Mouse (Mus musculus): Measurements from ENCODE around the gene Serpina3n.
"Not testable (repeated sequence)": the region's sequence is repeated elsewhere in the genome, so short reads cannot be mapped to it uniquely, and the experiment has no call there.

The Serpina3n gene

DNA sequence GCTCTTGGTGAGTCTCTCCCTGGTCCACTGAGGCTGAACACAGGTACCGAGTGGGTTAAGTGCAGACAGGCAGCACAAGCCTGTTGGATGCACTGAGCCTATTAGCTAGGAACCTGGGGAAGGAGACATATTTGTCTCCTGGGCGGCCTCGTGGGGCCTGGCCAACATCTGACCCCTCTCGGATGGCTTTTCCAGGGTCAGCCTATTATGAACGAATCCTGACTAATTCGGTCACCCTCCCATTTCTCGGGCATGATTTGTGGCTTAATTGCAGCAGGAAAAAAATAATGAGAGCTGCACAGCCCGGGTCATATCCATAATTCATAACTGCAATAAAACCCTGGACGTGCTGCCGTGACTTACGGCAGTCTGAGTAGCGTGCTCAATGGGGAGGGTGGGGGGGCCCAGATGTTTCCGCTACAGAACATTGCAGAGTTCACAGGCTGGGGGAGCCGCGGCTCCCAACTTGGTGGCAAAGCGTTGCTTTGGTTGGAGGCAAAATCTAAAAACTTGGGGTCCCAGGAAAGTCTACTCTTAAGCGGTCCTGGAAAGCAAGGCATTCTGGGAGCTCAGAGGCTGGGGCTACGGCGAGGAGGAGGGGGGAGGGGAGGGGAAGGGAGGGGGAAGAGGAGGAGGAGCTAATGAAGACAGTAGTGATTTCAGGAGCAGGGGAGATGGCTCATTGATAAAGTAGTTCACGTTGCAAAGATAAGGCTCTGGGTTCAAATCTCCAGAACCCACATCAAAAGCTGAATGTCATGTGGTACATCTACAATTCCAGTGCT lies 27.6 kb downstream of the Serpina3n start:
- DNase-seq, result no peak

DNA sequence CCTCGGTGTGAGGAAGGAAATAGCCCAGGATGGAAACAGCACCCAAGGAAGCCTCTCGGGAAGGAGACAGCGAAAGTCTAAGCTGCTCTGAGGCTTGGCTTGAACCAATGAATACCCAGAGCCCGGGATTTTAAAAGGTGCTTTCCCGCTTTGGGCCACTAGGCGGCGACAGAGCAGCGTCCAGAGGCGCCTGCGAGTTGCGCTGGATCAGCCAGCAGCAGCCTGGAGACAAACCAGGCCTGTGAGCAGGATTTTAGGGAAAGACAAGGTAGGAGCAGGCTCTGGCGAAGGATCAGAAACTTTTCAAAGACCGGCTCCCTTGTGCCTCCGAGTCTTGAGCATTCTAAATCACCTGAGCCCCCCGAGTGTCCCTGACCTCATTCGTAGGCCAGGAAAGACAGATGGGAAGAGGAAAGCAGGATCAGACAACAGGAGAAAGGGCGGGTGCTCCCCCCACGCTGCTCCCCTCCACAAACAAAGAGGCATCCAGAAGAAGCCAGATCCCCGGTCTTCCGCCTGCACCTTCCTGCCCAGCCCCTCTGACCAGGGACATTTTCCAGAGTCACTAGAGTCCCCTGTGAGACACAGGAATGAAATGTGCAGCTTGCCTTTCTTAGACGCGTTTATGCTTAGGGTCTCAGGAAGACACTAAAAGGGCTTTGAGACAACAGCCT lies 33.7 kb downstream of the Serpina3n start:
- DNase-seq, result peak; percentile 54 to 66

DNA sequence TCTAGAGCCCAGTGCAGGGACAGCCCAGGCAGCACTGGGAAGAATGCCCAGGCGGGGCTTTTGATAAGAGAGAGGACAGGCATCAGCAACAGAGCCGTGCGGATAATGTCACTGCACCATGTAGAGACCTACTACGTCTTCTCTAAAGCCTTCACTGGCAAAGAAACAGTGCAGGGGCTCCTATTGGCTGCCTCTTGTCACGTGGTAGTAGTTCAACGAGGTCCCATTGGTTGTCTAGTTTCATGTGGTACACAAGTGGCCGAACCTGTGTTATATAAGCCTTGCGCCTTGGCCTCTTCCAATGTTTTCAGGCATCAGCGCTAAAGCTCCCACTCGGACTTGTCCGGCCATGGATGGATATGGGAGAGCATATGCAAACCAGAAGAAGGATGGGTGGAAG lies 37.2 kb downstream of the Serpina3n start:
- no peak for DNase-seq

DNA sequence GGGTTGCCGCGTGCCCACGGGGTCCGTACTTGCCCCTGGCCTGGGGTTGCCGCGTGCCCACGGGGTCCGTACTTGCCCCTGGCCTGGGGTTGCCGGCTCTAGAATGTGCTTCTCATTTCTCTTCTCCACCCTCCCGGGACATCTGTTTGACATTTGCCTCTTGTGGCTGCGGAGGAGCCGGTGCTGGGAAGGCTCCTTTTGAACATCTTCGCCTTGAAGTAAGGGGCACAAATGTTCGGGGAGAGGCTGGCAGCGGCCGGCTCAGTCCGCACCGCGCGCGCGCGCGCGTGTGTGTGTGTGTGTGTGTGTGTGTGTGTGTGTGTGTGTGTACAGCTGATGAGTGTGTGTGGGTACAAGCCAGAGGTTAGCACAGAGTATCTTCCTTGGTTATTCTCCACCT lies 40.5 kb downstream of the Serpina3n start:
- DNase-seq, result not testable (repeated sequence)

DNA sequence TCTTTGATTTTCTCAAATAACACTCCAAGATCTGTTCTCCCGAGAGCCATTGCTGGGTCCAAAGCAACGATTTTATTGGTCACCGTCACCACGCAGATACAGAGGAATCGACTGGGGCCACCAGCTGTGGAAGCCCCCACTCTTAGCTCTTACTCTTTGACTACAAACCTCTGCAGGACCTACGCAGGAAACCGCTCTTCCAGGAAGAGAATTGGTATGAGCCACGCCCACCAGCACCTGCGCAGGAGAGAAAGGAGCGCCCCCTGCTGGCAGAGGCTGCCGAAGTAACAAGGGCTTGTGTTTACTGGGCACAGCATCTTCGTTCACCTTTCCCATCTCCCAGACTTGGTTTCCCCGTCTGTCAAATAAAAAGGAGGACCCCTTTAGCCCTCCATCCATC lies 41.6 kb downstream of the Serpina3n start:
- peak; percentile 58 to 65 for DNase-seq

DNA sequence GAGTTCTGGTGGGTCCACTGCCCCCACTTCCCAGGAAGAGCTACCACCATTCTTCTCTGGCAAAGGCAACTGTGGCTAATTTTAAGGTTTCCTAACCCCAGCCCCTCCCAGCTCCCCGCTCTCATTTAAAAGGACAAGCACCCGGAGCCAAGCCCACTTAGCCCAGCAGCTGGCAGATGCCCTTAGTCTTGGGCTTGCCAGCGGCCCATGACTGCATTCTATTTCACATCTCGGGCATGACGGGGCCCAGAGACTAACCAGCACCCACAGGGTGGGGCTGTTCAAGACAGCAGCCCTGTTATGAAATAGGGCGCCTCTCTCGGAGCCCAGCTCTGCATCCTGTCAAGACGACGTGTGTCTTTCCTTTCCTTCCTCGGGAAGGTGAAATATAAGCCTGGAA lies 43.7 kb downstream of the Serpina3n start:
- DNase-seq, result no peak

DNA sequence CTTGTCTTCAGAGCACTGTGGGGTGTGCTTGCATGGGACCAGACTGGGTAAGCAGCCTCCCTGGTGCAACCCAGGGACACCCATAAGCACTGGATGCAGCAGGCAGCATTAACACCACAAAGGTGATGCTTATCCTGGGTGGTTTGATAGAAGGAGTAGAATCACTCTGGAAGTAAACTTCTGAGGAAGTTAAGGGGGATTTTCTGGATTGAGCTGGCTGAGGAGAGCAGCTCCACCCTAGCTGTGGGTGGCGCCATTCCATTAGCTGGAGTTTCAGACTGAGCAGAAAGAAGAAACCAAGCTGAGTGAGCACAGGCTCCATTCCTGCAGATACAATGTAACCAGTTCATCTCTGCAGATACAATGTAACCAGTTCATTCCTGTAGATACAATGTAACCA lies 46.5 kb downstream of the Serpina3n start:
- DNase-seq, result no peak

DNA sequence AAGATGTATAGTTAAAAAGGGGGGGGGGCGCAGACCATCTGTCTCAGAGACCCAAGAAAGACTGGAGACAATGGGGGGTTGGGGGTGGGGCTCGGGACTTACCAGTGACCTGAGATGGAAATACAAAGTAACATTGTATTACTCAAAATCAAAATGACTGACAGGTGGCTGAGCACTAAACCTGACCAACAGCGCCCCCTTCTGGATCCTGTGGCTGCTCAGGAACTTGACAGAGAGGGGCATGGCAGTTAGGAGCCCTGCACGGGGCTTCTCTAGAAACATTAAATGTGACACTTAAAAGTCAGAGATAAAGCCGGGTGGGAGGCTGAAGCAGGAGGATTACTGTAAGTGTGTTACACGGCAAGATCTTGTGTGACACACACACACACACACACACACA lies 52.8 kb downstream of the Serpina3n start:
- DNase-seq, result no peak

DNA sequence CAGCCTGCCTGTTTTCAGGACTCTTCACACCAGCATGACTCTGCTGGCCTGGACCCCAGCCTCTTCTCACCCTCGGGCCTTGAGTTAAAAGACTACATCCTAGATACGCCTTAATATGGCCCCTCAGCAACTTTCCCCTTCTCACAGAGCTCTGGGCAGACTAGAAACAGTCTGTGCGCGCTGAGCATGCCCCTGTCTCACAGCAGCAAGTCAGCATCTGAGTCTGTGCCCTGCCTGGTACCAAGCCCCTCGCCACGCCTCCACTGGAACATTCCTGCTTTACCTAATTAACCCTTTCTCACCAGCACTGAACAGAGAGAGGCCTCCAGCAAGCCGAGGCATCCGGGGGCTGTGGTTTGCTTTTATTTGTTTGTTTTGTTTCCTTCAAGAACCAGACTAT lies 54.8 kb downstream of the Serpina3n start:
- no peak for DNase-seq

Data from thymus, postnatal 36 days (tissue).